Mouse (Mus musculus) bone marrow macrophage, adult 2 months (primary cell): ENCODE results near the gene Sox12. TPM values are rescaled to one million over a fixed set of nuclear protein-coding genes. Genes with fewer than 3 reads are reported as not detected.

Experiments used
- H3K27ac ChIP-seq: 2 replicates; pipeline ENCODE4 v1.5.1; 2012; ENCODE audit warnings: low read depth, low read length; ENCODE audit not compliant: insufficient read depth
- H3K4me1 ChIP-seq: 2 replicates; pipeline ENCODE4 v1.6.1; 2012; ENCODE audit warnings: low read length; ENCODE audit not compliant: control insufficient read depth, insufficient read depth
- H3K4me3 ChIP-seq: 2 replicates; pipeline ENCODE4 v1.5.1; 2012; ENCODE audit warnings: mild to moderate bottlenecking, low read length, moderate library complexity; ENCODE audit not compliant: insufficient read depth
- CTCF ChIP-seq: IDR thresholded peaks from 2 replicates; pipeline ENCODE4 v1.5.1; 2012; ENCODE audit warnings: low read depth, mild to moderate bottlenecking, low read length, moderate library complexity
- POLR2A ChIP-seq: IDR thresholded peaks from 2 replicates; pipeline ENCODE4 v1.6.1; 2012; ENCODE audit warnings: mild to moderate bottlenecking, low read depth, low read length, borderline replicate concordance
- polyA plus RNA-seq: library from polyadenylated mRNA; stranded (reverse); fragments of >200 nt; gene quantifications from 2 replicates; pipeline ENCODE4 v1.2.4, GENCODE M21; 2012; ENCODE audit not compliant: missing spikeins, insufficient read depth, insufficient read length

Gene Sox12
- polyA plus RNA-seq, 1 experiment, result 0.44 TPM

DNA sequence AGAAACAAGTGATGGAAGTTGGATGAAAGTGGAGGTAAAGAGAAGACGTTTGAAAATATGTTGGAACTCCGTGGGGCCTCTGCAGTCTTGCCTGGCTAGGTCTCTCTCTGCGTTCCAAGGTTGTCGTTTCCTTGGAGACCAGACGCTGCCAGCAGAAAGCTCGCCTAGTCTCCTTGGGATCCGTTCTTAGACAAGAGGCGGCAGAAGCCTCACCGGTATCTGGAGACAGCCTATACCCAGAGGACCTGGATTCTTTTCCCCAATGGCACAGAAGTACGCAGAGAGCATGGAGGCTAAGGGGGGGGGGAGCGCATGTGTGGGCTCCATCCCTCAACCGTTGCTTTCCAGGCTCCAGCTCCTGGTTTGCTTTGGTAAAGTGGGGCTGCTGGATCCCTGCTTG, 29.6 kb upstream of the Sox12 start:
- TF ChIP-seq CTCF (no peak), POLR2A (no peak)
- H3K4me1 ChIP-seq, result no peaks in the 10 kb centered on the region
- H3K27ac ChIP-seq, result no peak overlapping the region
- H3K4me3 ChIP-seq, result no peak overlapping the region

DNA sequence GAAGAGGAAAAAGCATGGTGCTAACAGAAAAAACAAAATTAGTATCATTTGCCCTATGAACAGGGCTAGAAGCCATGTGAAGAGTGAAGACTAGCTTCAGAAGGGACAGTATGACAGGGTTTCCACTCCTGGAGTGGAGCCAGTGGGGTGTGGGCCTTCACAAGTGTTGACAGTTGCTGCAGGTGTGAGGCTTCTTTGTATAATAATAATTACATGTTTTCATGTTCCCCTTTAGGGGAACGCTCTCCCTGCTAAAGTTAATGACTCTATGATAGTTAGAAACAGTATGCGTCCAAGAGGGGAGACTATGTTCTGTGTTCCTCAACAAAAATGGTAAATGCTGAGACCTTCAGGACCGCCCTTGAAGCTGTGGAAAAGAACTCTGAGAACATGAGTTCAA, 17.9 kb upstream of the Sox12 start:
- Histone ChIP-seq H3K4me1 (0 out of 2 replicates have a peak, but pooled peaks cover 2% of the 10 kb centered on the region), H3K4me3 (no peak overlapping the region), H3K27ac (no peak overlapping the region)
- no peak for TF ChIP-seq POLR2A
- TF ChIP-seq CTCF, result no peak

DNA sequence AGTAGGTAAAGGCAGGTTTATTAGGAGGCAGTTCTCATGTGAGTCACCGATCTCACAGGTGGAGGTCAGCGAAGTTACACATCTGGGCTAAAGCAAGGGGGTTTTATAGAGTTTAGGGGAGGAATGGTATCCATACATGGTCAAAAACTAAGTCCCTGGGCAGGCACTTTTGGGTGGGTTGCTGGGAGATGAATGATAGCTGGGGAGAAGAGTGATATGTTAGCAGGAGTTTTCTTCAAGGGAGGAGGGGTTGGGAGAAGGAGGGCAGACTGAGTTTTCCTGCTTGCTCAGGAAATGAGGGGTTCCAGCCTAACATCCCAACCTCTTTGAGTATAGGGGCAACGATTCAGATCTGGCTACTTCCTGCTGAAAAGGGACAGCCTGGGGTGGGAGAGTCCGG, 17.4 kb upstream of the Sox12 start, which contains the start of gene 6820408C15Rik:
Gene 6820408C15Rik, plus strand, starts transcription at position 301 of the 400 bp plus-strand sequence.
- Histone ChIP-seq H3K4me1 (0 out of 2 replicates have a peak, but pooled peaks cover 2% of the 10 kb centered on the region), H3K27ac (no peak within 1 kb of the TSS), H3K4me3 (peak within 1 kb of the TSS; percentile 63)
- no peak for TF ChIP-seq POLR2A
- TF ChIP-seq CTCF, result no peak

DNA sequence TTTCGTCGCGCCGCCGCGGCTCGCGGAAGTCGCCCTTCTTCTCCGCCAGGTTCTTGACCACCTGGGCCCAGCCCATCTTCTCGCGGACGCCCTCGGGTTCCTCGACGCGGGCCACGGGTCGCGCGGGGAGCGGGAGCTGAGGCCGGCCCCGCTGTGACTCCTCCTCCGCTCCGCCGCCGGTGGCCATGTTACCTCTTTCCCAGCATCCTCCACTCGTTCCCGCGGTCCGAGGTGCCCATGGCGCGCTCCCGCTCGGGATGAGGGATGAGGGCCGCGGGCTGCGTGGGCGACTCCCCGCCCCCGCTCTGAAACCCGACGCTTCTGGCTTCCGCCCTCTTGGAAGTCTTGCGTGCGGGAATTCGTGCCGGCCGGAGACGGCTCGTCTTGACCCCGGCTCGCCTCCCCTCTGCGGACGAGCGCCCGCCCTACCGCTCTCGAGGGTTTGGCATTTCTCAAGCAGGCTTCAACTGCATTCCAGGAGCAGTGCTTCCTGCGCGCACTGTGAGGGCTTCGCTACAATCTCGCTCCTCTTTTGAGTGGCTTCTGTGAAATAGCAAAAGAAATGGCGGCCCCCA, 16.8 kb upstream of the Sox12 start, which contains the start of gene Zcchc3:
Gene Zcchc3, minus strand, starts transcription at position 437 of the 575 bp plus-strand sequence.
- no peak for TF ChIP-seq POLR2A
- no peak within 1 kb of the TSS for H3K27ac ChIP-seq
- H3K4me3 ChIP-seq, result peak within 1 kb of the TSS; percentile 63
- 0 out of 2 replicates have a peak, but pooled peaks cover 2% of the 10 kb centered on the region for H3K4me1 ChIP-seq

DNA sequence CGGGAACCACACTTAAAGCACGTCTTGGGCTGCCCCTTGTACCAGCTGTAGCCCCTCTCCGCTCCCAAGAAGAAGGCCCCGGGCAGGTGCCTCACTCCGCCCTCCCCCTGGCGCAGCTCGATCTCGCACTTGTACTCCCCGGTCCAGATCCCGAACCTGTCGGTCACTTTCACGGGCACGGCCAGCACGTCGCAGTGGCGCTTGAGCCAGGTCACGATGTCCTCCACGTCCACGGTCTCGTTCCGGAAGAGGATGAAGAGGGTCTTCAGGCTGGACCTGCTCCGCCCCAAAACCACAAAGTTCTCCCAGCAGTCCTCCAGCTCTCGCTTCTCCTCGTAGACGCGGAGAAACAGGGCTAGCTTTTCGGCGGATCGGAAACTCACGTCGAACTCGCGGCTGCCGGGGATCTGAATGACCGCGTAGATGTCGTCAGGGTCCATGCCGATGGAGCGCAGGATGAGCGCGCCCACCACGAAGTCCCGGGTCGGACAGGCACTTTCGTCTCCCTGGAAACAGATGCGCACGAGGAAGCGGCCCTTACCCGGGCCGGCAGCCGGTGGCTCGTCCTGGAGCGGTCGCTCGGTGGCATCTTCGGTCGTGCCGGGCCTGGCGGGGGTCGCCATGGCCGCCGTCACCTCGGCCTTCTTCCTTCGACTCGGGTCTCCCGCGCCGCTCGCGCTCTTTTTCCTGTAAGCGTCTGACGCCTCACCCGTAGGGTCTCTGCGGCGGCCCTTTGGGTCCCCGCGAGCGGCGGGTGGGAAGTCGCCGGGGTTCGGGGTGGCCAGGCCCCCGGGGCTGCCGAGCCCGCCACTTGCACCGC, 16.1 kb upstream of the Sox12 start:
- Histone ChIP-seq H3K4me1 (0 out of 2 replicates have a peak, but pooled peaks cover 2% of the 10 kb centered on the region), H3K4me3 (peak overlapping the region; percentile 63), H3K27ac (no peak overlapping the region)
- TF ChIP-seq CTCF (no peak), POLR2A (no peak)

DNA sequence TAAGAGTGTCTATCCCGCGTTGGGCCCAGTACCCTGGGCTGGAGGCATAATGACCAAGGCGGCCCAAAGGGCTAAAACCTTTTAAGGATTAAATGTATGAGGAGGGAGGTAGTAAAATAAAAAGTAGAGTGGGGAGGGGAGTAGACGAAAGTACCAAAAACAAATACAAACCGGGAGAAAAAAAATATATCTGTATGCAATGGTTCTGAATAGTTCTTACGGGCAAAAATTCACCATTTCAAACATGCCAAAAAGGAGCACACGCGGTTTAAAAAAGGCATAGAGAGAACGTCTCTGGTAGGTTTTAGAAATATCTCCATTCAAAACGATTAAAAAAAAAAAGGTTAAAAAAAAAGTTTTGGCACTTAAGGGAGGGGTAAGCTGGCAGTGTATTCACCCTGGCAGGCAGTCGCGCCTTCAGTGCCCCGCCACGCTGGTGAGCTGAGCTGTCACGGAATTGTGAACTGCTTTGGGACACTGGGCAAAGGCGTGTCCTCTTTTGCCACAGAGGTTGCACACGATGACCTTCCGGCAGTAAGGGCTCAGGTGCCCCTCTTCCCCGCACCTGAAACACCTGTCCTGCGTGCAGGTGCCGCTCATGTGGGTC, 15.4 kb upstream of the Sox12 start:
- Histone ChIP-seq H3K27ac (no peak overlapping the region), H3K4me3 (no peak overlapping the region), H3K4me1 (0 out of 2 replicates have a peak, but pooled peaks cover 2% of the 10 kb centered on the region)
- TF ChIP-seq POLR2A (no peak), CTCF (no peak)

DNA sequence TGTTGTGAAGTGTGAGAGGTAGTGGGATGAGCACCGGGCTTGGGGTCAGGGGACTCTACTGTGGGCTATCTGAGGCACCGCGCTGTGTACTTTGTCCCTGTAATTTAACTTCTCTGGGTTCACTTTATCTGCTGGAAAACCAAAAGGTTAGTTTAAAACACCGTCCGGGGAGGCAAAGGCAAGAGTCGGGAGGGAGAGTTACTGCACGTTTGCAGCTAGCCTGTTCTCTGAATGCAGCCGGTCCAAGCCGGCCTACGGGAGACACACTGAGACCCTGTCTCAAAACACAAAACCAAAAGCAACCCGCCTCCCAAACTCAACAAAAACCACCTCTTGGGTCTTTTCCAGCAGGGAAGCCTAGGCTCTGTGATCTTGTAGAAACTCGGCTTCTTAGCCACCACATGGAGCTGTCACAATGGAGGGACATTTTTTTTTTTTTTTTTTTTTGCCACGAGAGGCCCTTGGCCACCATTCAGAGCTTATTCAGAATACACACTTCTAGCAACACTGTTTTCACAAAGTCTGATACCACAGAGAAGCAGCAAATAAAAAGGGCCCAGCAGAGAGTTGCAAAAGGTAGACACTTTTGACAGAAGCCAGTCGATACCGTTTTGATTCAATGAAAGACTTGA, 14.8 kb upstream of the Sox12 start:
- H3K4me3 ChIP-seq, result no peak overlapping the region
- no peak overlapping the region for H3K27ac ChIP-seq
- TF ChIP-seq POLR2A (no peak), CTCF (no peak)
- H3K4me1 ChIP-seq, result 0 out of 2 replicates have a peak, but pooled peaks cover 2% of the 10 kb centered on the region

DNA sequence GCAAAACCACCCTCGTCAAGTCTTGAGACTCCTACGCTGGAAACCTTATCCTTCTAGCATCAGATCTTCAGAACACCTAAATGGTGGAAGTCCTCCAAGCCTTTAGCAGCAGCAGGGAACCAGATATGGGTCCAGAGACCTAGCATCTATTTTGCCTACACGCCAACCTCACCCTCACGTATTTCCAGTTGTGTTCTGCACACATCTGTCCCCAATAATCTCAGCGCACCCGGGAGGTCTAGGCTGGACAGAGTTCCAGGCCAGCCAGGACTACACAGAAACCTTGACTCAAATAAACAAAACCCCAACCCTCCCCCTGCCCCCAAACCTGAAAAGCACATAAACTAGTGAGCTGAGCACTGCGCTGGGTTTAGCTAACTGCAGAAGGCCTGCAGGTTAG, 13.6 kb upstream of the Sox12 start:
- Histone ChIP-seq H3K4me1 (0 out of 2 replicates have a peak, but pooled peaks cover 2% of the 10 kb centered on the region), H3K4me3 (no peak overlapping the region), H3K27ac (no peak overlapping the region)
- TF ChIP-seq CTCF, result no peak
- no peak for TF ChIP-seq POLR2A

DNA sequence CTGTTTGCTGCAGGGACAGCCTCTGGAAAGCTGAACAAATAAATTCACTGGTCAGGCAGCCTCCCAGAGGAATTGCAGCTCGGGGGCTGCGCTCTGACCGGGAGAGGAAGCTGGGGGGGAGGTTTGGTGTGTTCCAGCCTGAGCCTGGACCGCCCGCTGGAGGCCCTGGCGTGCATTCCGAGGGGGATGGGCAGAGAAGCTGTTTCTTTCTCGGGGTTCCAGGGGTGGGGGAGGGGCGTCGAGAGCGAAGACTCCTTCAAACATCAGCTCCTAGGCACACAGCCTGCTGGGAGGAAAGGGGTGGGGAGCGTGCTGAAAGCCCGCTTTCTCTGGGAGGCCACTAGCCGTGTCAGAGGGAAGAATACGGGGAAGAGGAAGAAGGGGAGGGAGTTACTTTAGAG, 13.1 kb upstream of the Sox12 start:
- Histone ChIP-seq H3K4me1 (0 out of 2 replicates have a peak, but pooled peaks cover 2% of the 10 kb centered on the region), H3K4me3 (no peak overlapping the region), H3K27ac (no peak overlapping the region)
- TF ChIP-seq CTCF (no peak), POLR2A (no peak)
